ENCODE assay signal across 12 mouse cellular contexts in genomic region chr5:112252400-112252799, GRCm38 (mm10). TPM values are rescaled to one million over a fixed set of nuclear protein-coding genes. Genes with fewer than 3 reads are reported as not detected.
DNase-seq lines count a peak whose midpoint lies in the region; ATAC-seq lines count a peak whose summit lies in the region.
"Had no signal": no experiment of that assay in that cellular context is flagged by ENCODE, and none has a peak within 500 bp of the region (broad histone marks: within the 10 kb centered on the region; RNA-seq: fewer than 3 reads in every experiment).

Gene Cryba4, minus strand, starts transcription at chr5:112252518.

- no peaks in the 10 kb centered on the region for H3K36me3 ChIP-seq in kidney, embryonic 16.5 days (ENCODE audit: insufficient read depth, low read length)
- no peaks in the 10 kb centered on the region for H3K36me3 ChIP-seq in hindbrain, embryonic 10.5 days
- H3K36me3 ChIP-seq in forebrain, embryonic 11.5 days (ENCODE audit: control insufficient read depth, insufficient read depth, low read length): no peaks in the 10 kb centered on the region
- H3K36me3 ChIP-seq: intestine, embryonic 15.5 days; limb, embryonic 15.5 days had no signal

- H3K27ac ChIP-seq in kidney, embryonic 16.5 days (ENCODE audit: low read length): no peak within 1 kb of the TSS
- H3K27ac ChIP-seq in hindbrain, embryonic 10.5 days: no peak within 1 kb of the TSS
- H3K27ac ChIP-seq in forebrain, embryonic 11.5 days (ENCODE audit: low read depth, low read length): no peak within 1 kb of the TSS
- H3K27ac ChIP-seq: forebrain, embryonic 13.5 days; intestine, embryonic 15.5 days; limb, embryonic 15.5 days had no signal

- peaks cover 31% of the 10 kb centered on the region for H3K4me1 ChIP-seq in kidney, embryonic 16.5 days (ENCODE audit: insufficient read depth, low read length)
- H3K4me1 ChIP-seq in hindbrain, embryonic 10.5 days (replicated peaks): peaks cover 16% of the 10 kb centered on the region
- H3K4me1 ChIP-seq in forebrain, embryonic 11.5 days (replicated peaks; ENCODE audit: control insufficient read depth, insufficient read depth, low read length): no peaks in the 10 kb centered on the region; the same call in 1 of the 2 replicates
- H3K4me1 ChIP-seq: intestine, embryonic 15.5 days had no signal

- no peak within 1 kb of the TSS for H3K4me3 ChIP-seq in kidney, embryonic 16.5 days (ENCODE audit: low read length)
- H3K4me3 ChIP-seq in hindbrain, embryonic 10.5 days: no peak within 1 kb of the TSS
- H3K4me3 ChIP-seq in forebrain, embryonic 11.5 days (ENCODE audit: low read depth, low read length): no peak within 1 kb of the TSS
- H3K4me3 ChIP-seq: forebrain, embryonic 13.5 days; intestine, embryonic 15.5 days; limb, embryonic 15.5 days had no signal

- no peak within 1 kb of the TSS for H3K9ac ChIP-seq in kidney, embryonic 16.5 days (replicated peaks; ENCODE audit: low read length)
- H3K9ac ChIP-seq in forebrain, embryonic 11.5 days (ENCODE audit: low read length): no peak within 1 kb of the TSS; the same call in 1 of the 2 replicates
- H3K9ac ChIP-seq: forebrain, embryonic 13.5 days; intestine, embryonic 15.5 days; limb, embryonic 15.5 days had no signal

- H3K9me3 ChIP-seq in kidney, embryonic 16.5 days (ENCODE audit: low read length): no peaks in the 10 kb centered on the region
- H3K9me3 ChIP-seq in hindbrain, embryonic 10.5 days: no peaks in the 10 kb centered on the region
- no peaks in the 10 kb centered on the region for H3K9me3 ChIP-seq in forebrain, embryonic 11.5 days (ENCODE audit: control insufficient read depth, low read length)
- H3K9me3 ChIP-seq: forebrain, embryonic 13.5 days; intestine, embryonic 15.5 days; limb, embryonic 15.5 days had no signal

- DNase-seq in kidney, postnatal 14 days: peak; percentile 52
- DNase-seq in adrenal gland, adult 18-20 months (ENCODE audit: low spot score in 2 of 2): no peak
- peak; percentile 54 for DNase-seq in brain, adult 2 months (ENCODE audit: low read depth, low spot score)
- peak; percentile 62 for DNase-seq in heart, postnatal 4 days
- no peak for DNase-seq in neural tube, embryonic 10.5 days (ENCODE audit: extremely low spot score, low spot score)
- DNase-seq in hindbrain, embryonic 10.5 days (ENCODE audit: low spot score): no peak
- DNase-seq in forebrain, embryonic 11.5 days (ENCODE audit: low spot score): no peak
- DNase-seq: gastrocnemius, postnatal 36 days had no signal

- H3K27me3 ChIP-seq in kidney, embryonic 16.5 days (ENCODE audit: insufficient read depth, low read length): no peaks in the 10 kb centered on the region
- peaks cover 17% of the 10 kb centered on the region; the same call in 1 of the 2 replicates for H3K27me3 ChIP-seq in hindbrain, embryonic 10.5 days (ENCODE audit: insufficient read depth, poor library complexity, severe bottlenecking)
- H3K27me3 ChIP-seq in forebrain, embryonic 11.5 days (ENCODE audit: control insufficient read depth, insufficient read depth, low read length): no peaks in the 10 kb centered on the region
- H3K27me3 ChIP-seq: forebrain, embryonic 13.5 days; intestine, embryonic 15.5 days had no signal

- no peak for ATAC-seq in kidney, embryonic 16.5 days (ENCODE audit: low FRiP score, low TSS enrichment)
- ATAC-seq in forebrain, embryonic 11.5 days (replicated peaks; ENCODE audit: low FRiP score): no peak
- ATAC-seq: forebrain, embryonic 13.5 days; intestine, embryonic 15.5 days had no signal

- no peak within 1 kb of the TSS for H3K4me2 ChIP-seq in kidney, embryonic 16.5 days (replicated peaks; ENCODE audit: low read depth, low read length)
- H3K4me2 ChIP-seq in forebrain, embryonic 11.5 days (ENCODE audit: low read depth, low read length, severe bottlenecking): no peak within 1 kb of the TSS
- H3K4me2 ChIP-seq: forebrain, embryonic 13.5 days; intestine, embryonic 15.5 days; limb, embryonic 15.5 days had no signal

- 61% methylated on average over 2 of the region's 2 CpGs for WGBS in kidney, embryonic 16.5 days
- 71% methylated on average over 2 of the region's 2 CpGs for WGBS in hindbrain, embryonic 10.5 days
- 86% methylated on average over 2 of the region's 2 CpGs for WGBS in forebrain, embryonic 11.5 days

RNA-seq across cellular contexts. Expression of gene Cryba4, which starts in this region (rescaled TPM):
- polyA plus RNA-seq in kidney, embryonic 16.5 days (2015; fragmentation: Nextera tagmentation; extraction: Ambion mirVana): 0.58 and 0.81 TPM in 2 replicates
- total RNA-seq in adrenal gland, adult 18-20 months (2021): 100 to 1,000 TPM in 1 of 2 experiments, 10 to 100 TPM in 1; 95.8 to 126 TPM
- total RNA-seq in heart, postnatal 4 days (2021): 1 to 10 TPM; 1.7 to 2.3 TPM
- polyA plus RNA-seq in hindbrain, embryonic 10.5 days (2016; fragmentation: Nextera tagmentation; extraction: Ambion mirVana): 0.35 and 1.4 TPM in 2 replicates
- polyA plus RNA-seq in forebrain, embryonic 11.5 days (2014; fragmentation: Nextera tagmentation; extraction: Ambion mirVana): 0.48 and 1.1 TPM in 2 replicates

Comparison
In these comparisons a context has a peak if more than half of its experiments do, and no peak if none do; other contexts are left out.
1. RNA of gene Cryba4 (total RNA-seq): 95.8 to 126 TPM in adrenal gland, adult 18-20 months; 1.7 to 2.3 TPM in heart, postnatal 4 days; every median in the first group is over 10 times any median in the second.
2. DNase-seq: peak in kidney, postnatal 14 days (single experiment), brain, adult 2 months (single experiment) and heart, postnatal 4 days (single experiment); none in adrenal gland, adult 18-20 months (0 of 2), neural tube, embryonic 10.5 days (single experiment), hindbrain, embryonic 10.5 days (single experiment) and forebrain, embryonic 11.5 days (single experiment).